Mouse (Mus musculus) adrenal gland, adult 2 months (tissue): Measurements from ENCODE around the gene Fgfrl1. TPM values are rescaled to one million over a fixed set of nuclear protein-coding genes. Genes with fewer than 3 reads are reported as not detected.

Source experiments
- DNase-seq: peaks from one replicate; pipeline ENCODE4 v3.0.0; 2021
- polyA plus RNA-seq: library from polyadenylated mRNA; depleted of rRNA; stranded (reverse); fragments of >200 nt; gene quantifications from 2 replicates; pipeline ENCODE4 v1.2.3, GENCODE M21; 2012
- total RNA-seq, 2 experiments: library from RNA; stranded (reverse); gene quantifications; 2 replicates each; pipeline ENCODE4 v1.2.3; 2021

The Fgfrl1 gene
- total and polyA plus RNA-seq, 3 experiments = 21.5 to 72.1 (median 48.5) TPM

DNA sequence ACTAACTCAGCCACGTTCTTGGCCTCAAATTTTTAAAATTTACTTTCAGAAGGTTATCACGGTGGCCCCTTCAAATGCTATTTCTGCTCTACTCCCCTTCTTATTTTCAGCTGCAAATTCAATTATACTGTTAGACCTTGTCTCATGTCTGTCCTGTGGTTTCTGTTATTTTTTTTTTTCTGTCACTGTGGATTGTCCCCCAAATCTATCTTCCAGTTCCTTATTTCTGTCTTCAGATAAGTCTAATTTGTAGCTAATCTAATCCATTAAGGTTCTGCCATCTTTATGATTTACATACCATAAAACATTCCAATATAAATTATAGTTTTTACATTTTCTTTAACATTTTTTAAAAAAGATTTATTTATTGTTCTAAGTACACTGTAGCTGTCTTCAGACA lies 24.8 kb upstream of the Fgfrl1 start:
- no peak for DNase-seq

DNA sequence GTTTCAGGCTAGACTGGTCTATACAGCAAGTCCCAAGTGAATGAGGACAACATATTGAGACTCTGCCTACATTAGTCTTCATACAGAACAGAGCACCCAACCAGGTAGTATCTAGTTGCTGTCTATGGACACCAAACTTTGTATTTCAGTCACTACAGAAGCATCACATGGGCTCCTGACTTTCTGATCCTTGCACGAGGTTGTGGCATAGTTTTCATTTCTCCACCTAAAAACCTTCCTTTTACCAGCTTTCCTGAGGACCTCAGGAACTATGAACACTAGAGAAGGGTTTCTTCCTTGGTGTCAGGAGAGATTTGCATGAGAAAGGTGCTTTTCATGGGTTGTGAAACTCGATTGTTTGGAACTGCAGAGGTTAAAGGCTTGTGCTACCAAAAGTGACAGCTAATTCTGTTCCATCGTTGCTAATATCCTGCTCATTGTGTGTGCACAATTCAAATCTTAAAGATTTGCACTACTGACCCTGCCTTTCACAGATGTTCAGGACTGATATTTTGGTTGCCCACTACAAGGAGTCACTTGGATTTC lies 23.7 kb upstream of the Fgfrl1 start:
- no peak for DNase-seq

DNA sequence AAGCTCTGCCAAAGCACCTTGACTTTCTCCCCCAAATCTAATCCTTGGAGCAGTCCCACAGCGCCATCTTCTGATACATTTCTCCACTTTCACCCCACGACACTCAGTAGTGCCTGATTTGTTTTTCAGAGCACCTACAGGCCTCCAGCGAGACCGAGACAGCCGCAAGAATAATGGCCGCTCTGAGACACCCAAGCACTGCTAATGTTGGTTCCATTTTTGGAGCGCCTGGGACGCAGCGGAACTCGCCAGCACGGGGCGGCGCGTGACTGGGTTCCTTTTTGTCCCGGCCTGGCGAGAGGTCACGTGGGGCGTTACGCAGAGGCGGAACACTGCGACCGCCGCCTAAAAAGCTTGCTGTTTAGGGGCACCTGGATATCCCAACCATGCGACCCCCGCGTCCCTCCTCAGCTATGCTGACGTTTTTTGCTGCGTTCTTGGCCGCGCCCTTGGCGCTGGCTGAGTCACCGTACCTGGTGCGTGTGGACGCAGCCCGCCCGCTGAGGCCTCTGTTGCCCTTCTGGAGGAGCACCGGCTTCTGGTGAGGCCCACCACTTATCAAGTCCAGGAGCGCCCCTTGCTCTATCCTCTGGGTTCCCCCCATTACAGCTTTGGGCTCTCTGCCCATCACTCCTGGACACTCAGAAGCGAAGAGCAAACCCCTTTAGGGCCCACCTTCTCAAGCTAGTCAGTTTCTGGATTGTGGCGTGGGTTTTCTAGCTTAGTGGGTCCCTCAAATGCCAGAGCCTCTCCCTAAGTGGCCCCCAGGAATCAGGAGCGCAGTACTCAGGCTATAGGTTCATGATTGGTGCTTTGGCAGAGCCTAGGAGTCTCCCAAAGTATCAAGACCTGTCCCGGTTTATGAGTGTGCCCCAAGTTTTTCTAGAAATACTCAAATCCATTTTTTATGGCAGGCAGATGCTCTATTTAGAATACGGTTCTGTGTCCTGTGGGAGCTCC lies 22.9 kb upstream of the Fgfrl1 start, which contains the start of gene Dgkq:
Gene Dgkq (minus strand): TSS at position 696 of the 960 bp plus-strand sequence.
- DNase-seq = peak; percentile 94

DNA sequence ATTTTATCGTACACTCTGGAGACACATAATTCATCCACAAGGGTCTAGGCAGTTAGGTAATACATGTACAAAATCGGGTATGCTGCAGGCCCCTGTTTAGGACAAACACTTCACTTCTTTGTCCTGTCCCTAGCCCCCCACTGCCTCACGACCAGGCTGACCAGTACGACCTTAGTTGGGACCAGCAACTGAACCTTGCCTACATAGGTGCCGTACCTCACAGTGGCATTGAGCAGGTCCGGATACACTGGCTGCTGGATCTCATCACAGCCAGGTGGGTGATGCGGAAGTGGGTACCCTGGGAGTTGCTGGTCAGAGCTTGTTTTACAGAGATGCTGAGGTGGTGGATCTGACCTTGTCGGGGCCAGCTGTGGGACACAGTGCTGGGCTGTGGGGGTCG lies 22.2 kb upstream of the Fgfrl1 start:
- DNase-seq = no peak

DNA sequence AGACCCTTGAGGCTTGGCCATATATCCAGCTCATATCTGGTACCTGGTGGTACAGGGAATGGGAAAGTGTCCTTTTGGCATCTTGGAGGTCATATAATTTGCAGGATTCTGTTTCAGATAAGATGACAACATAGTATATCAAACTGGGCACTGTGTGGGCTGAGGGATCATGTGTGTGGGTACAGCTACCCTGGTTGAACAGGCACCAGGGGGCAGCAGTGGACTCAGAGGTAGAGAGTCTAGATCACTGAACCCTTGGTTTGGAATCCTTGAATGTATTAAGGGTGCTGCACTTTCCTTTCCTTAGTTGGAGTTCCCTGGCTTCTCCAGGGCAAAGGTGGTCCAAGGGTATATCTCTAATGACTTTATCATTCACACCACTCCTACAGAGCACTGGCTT lies 21.4 kb upstream of the Fgfrl1 start:
- DNase-seq = peak; percentile 64

DNA sequence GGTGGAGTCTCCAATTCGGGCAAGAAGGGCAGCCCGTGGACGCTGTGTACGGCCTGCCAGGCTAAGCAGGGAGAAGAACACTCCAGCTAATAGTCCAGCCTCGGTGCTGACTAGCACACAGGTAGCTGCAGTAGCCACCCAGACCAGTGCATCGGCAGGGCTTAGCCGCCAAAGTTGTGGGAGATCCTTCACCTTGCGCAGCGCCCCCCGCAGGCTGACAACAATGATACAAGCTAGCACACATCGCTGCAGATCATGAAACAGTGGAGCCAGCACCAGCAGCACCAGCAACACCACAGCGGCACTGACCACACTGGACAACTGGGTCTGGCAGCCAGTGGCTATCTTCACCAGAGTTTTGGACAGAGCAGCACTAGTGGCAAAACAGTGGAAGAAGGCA lies 20.4 kb upstream of the Fgfrl1 start:
- no peak for DNase-seq

DNA sequence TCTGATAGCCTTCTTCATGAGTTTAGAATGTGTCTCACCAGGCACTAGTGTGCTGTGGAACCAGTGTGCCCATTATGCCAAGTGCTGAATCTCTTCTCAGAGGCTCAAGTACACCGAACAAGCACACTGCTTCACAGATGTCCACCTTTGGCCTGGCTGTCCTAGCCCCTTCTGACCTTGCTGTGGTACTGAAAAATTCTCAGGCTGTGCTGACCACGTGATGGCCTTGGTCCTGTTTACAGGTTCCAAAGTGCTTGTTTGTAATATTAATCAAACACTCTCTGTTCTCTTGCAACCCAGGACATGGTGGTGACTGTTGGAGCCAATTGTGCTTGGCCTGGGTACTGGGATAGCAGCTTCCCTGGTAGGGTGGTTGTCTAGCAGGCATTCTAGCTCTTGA lies 17.6 kb upstream of the Fgfrl1 start:
- DNase-seq = no peak

DNA sequence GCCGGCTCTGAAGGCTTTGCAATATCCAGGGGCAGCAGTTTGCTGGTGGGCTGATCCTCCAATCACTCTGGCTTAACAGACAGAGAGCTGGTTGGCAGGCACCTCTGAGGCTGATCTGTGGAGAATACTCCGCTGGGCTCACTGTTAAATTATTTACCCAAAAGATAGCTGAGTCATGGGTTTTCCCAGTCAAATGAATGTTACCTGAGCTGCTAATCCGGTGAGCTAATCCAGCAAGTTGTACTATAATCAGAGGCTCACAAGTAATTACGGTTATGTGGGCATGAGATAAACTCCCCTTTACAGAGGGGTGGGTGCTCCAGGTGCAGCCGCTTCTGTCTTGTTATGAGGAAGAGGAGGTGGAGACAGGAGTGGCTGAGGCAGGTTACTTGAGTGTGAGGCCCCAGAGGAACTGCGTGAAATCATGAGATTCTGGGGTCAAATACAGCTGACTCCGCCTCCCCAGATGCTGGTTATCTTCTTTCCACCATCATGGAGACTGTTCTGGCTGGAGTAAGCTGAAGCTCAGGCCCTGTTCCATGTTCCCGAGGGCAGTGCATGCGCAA lies 16.8 kb upstream of the Fgfrl1 start, which contains the start of gene Slc26a1:
Gene Slc26a1 (minus strand): TSS at position 319 of the 566 bp plus-strand sequence.
- no peak for DNase-seq

DNA sequence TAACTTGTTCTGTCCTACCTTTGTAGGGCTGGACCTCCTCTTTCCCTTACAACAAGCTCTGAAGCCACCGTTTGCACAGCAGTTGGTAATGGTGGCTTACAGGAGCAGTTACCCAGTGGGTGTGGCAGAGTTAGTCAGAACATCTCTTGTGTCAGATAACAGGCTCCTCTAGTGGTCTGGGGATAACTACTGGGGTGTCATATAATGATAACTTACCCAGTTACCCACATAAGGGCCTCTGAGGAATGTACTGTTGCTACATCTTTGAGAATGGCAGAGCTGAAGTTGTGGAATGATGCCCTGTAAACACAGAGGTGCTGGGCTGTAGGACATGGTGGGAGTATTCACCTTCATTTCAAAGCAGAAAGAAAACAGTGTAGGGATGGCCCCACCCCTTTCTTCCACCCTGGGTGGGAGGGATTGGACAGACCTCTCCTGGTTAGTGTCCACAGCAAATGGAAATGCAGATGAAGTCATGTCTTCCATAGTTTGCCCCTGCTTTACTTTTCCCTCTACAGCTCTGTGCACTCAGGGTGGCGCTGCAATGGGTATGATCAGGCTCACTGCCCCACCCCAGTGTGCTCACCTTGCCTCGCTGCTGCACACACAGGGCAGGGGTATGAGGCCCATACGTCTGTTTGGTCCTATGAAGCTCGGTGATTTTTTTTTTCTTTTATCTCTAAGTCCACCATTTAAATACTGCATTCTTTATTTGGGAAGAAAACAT lies 15.2 kb upstream of the Fgfrl1 start:
- no peak for DNase-seq

DNA sequence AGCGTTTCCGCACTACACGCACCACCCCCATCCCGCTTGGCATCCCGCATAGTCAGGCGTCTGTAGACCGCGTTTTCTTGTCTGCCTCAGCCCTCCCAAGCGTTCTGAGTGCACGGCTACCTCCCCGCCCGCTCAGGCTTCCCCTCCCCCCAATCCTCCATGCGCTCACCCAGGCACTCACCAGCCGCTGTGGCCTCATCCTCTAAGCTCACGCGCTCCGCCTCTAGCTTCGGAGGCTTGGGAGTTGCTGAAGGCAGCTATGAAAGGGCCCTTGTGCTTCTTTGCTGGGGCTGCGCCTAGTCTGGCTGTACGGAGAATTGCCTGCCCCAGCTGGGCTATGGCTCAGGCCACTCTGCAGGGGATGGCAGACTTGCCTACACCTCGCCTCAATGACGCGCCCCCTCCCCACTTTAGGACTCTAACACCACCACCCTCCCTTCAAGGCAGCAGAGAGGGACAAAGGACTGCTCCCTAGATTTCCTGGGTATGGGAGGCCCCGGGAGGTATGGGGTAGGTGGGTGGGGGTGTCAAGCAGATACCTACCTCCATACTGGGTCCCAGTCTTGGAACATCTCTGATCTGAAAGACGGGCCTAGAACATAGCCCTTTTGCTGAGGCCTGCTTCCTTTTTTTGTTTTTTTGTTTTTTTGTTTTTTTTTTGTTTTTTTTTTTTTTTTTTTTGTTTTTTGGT lies 14.4 kb upstream of the Fgfrl1 start:
- DNase-seq = peak; percentile 63

DNA sequence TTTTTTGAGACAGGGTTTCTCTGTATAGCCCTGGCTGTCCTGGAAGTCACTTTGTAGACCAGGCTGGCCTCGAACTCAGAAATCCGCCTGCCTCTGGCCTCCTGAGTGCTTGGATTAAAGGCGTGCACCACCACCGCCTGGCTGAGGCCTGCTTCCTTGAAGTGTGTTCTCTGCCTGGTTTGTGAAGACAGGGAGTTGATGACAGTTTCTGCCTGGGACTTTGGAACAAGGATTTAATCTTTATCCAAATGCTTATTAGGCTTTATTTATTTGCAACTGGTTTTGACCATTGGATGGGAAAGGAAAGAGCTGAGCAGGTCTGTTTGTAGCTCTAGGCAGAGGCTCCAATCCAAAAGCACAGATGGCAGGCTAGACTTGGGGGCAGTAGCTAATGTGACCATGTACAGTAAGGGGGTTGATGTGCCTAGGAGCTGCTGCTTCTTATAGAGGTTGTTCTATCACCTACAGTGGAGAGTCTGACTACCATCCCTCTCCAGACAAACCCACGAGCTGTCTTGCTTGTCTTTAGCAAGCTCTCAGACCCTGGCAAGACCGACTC lies 13.8 kb upstream of the Fgfrl1 start:
- DNase-seq = no peak

DNA sequence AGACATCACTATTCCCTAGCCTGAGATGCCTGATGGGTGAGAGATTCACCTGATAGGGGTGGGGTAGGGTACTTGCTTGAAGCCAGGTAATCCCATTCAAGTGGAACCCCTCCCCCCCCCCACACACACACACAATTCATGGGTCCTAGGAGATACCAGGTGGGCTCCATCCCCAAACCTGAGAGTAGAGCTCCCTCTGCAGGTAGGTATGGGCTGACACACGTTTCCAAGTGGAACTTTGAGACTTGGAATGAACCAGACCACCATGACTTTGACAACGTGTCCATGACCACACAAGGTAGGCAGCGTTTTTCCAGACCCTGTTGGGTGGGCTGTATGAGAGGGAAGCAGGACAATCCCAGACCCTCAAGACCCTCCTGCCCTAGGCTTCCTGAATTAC lies 12.3 kb upstream of the Fgfrl1 start:
- DNase-seq = no peak

DNA sequence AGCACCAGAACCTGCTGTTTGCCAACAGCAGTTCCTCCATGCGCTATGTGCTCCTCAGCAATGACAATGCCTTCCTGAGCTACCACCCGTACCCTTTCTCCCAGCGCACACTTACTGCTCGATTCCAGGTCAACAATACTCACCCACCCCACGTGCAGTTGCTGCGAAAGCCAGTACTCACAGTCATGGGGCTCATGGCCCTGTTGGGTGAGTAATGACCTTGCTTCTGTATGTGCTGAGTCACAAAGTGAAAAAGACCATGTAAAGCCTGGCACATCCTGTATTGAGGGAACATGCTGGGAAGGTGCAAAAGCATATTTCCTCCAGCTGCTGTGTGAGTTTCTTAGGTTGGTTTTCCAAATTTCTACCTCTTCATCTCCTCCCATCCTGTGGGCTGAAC lies 11.3 kb upstream of the Fgfrl1 start:
- peak; percentile 82 for DNase-seq

DNA sequence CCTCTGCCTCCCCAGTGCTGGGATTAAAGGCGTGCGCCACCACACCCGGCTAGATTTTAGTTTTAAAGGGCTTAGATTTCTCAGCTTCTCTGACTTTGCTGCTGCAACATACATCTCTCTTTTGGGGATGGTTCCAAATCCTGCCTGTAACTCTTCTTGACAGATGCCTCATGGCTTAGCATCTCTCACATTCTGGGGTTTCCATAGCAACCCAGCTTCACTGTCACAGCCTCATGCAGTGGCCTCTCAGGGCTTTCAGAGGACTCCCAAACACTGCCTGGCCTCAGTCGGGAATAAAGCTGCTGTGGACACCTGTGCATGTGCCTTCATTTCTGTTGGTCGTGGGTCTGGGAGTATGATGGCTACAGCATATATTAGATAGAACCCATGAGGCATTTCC lies 3.1 kb upstream of the Fgfrl1 start:
- no peak for DNase-seq

DNA sequence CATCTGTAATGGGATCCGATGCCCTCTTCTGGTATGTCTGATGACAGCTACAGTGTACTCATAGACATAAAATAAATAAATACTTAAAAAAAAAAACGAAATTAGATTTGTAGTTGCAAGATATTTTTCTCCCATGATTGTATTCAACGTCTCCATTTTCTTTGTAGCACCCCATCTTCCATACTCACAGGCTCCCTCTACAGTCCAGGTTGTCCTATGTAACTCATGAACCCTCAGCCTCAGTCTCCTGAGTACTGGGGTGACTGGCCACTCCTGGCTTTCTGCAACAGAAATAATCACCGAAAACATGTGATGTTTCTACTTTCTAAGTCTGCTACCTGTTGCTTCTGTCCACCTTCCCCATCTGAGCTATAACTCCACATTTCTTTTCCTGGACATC lies 1.0 kb upstream of the Fgfrl1 start:
- no peak for DNase-seq

DNA sequence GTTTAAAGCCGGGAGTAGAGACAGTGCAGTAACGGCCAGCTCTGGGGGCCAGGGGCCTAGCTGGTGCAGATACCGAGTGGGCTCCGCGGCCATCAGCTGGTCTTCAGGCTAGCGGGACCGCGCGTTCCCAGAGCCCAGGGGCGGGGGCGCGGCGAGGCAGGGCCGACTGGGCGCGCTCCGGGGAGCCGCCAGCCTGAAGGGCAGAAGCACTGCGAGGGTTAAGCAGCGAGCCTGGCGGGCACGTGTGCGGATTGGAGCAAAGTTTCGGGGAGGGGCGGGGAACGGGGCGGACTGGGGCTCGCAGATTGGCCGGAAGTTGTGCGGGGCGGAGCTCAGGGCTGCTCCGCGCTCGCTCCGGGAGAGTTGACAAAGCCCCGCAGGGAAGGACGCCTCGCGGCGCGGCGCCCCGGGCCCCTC lies 1.7 kb downstream of the Fgfrl1 start:
- peak; percentile 93 for DNase-seq

DNA sequence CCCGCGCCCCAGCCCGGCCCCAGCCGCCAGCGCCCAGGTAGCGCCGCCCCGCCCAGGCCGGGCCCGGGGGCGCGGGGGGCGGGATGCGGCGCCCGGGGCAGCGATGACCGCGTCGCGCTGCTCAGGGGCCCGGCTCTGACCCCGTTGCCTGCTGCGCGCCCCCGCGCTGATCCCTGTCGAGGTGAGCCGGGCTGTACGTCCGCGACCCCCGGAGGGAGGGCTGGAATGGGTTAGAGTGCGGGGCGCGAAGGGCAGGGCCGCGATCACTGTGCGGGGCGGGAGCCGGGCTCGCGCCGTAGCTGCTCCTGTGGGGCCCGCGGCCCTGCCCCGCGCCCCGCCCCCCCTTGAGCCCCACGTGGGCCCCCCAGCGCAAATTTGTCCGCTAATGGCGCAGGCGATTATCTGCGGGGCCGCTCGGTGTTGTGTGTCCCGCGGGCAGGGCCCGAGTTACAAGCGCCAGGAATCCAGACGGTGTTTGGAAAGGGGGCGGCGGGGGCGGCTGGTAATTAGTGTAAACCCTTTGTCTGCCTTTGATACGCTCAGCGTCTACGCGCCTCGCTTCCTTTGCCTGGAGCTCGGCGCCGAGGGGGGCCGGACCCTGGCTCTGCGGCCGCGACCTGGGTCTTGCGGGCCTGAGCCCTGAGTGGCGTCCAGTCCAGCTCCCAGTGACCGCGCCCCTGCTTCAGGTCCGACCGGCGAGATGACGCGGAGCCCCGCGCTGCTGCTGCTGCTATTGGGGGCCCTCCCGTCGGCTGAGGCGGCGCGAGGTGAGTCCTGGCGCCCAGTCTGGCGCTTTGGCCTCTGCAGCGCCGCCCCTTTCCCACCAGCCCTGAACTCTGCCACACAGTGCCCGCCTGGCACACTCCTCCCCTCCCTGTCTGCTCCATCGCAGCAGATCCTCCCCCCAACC lies 2.4 kb downstream of the Fgfrl1 start:
- peak; percentile 77 for DNase-seq

DNA sequence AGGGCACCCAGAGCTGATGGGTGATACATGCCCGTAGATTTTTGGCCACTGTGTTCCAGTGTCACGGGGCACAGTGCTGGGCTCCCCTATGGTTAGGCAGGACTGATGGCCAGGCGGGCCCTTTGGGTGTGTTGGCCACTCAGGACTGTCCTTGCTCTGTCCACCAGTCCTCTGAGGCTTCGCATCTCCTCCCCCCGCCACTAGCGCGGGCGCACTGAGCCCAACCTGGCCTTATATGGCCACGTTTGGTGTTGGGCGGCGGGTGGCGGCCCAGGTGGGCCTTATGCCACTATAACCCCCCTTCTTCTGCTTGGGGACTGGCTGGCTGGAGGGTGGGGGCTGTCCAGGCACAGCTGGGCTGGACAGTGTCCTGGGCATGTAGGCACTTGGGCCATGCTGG lies 3.7 kb downstream of the Fgfrl1 start:
- DNase-seq = no peak

DNA sequence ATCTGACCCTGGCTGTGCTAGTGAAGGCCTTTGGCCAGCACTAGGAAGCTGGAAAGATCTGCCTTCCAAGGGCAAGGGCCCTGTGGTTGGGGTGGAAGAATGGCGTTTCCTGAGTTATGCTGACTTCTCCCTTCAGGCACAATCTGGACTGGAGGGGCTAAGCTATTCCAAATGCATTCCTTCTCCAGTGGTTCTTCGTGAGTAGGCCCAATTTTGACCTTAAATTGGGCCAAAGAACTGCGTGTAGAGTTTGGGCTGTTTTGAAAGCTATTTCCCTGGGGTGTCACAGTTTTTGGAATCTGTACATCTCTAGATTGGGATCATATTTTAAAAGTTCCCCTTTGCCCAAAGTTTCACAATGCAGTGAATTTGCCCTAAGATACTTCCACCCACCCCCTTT lies 4.4 kb downstream of the Fgfrl1 start:
- no peak for DNase-seq

DNA sequence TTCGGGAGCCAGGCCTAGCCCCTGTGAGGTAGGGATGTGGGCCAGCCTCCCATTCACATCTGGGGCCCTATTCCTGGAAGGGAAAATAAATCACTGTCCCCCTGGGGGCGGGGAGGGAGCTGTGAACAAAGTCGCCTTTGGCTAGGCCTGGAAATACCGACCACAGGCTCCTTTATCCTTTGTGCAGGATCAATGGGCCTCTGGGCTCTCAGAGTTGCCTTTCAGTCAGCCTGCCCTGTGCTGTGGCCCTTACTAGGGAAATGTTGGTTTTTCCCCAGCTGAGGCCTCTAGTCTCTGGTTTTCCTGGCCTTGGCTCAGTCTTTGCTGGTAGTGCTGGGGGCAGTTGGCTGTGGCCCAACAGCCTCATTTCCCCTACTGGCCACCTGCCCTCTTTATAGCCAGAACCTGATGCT lies 5.2 kb downstream of the Fgfrl1 start:
- DNase-seq = no peak
